7 mouse cellular contexts compared by ENCODE assay signal in genomic region chr4:107801366-107802184, GRCm38 (mm10). TPM values are rescaled to one million over a fixed set of nuclear protein-coding genes. Genes with fewer than 3 reads are reported as not detected.
DNase-seq lines count a peak whose midpoint lies in the region; ATAC-seq and TF ChIP-seq lines count a peak whose summit lies in the region.

No protein-coding gene starts in this region.

- intact Hi-C loops in left cerebral cortex, postnatal 4 days (cut with DNase I): loop anchor here (2.0 to 5.0 kb wide), 2 partner anchors 36 to 63 kb away; no protein-coding TSS in a partner anchor

- peak overlapping the region; percentile 52; the same call in 1 of the 2 replicates for H3K27ac ChIP-seq in intestine, embryonic 16.5 days (ENCODE audit: low read length)
- H3K27ac ChIP-seq in midbrain, embryonic 10.5 days (replicated peaks): peak overlapping the region; percentile 93
- no peak overlapping the region for H3K27ac ChIP-seq in small intestine, adult 2 months (ENCODE audit: insufficient read depth, low read depth, low read length)

- ATAC-seq in intestine, embryonic 16.5 days: peak; percentile 62

- TF ChIP-seq POLR2A in small intestine, adult 2 months (IDR thresholded peaks at IDR 0.05; ENCODE audit: low read depth, low read length): no peak

- H3K4me3 ChIP-seq in intestine, embryonic 16.5 days (ENCODE audit: low read length): peak overlapping the region; percentile 72
- peak overlapping the region; percentile 93 for H3K4me3 ChIP-seq in midbrain, embryonic 10.5 days
- H3K4me3 ChIP-seq in small intestine, adult 2 months (ENCODE audit: low read depth, low read length): peak overlapping the region; percentile 57

- 2% methylated on average over 39 of the region's 41 CpGs for WGBS in intestine, embryonic 16.5 days
- 1% methylated on average over 36 of the region's 41 CpGs for WGBS in midbrain, embryonic 10.5 days
- 4% methylated on average over 41 of the region's 41 CpGs for WGBS in small intestine, adult 2 months

- H3K9me3 ChIP-seq in intestine, embryonic 16.5 days (ENCODE audit: control insufficient read depth, low read length): no peaks in the 10 kb centered on the region
- H3K9me3 ChIP-seq in midbrain, embryonic 10.5 days (replicated peaks): no peaks in the 10 kb centered on the region

- H3K36me3 ChIP-seq in intestine, embryonic 16.5 days (ENCODE audit: control insufficient read depth, insufficient read depth, low read length): no peaks in the 10 kb centered on the region
- peaks cover 22% of the 10 kb centered on the region for H3K36me3 ChIP-seq in midbrain, embryonic 10.5 days
- no peaks in the 10 kb centered on the region for H3K36me3 ChIP-seq in small intestine, adult 2 months (ENCODE audit: control insufficient read depth, insufficient read depth, low read length)

- TF ChIP-seq CTCF in small intestine, adult 2 months (IDR thresholded peaks at IDR 0.05; ENCODE audit: extremely low read depth, insufficient read length, insufficient replicate concordance, low read depth, low read length): no peak

- H3K9ac ChIP-seq in intestine, embryonic 16.5 days (ENCODE audit: low read depth, low read length): peak overlapping the region; percentile 71

- H3K4me2 ChIP-seq in intestine, embryonic 16.5 days (ENCODE audit: low read depth, low read length): peak overlapping the region; percentile 99

- peak; percentile 83 for DNase-seq in ZHBTc4 (ENCODE audit: low read depth, low spot score)
- peak; percentile 51 to 78 for DNase-seq in cerebellum, postnatal 4 days (ENCODE audit: low spot score in 2 of 2)
- peak; percentile 43 to 48 for DNase-seq in gastrocnemius, adult 8-10 months (ENCODE audit: low spot score in 2 of 2)
- peak; percentile 78 for DNase-seq in left cerebral cortex, postnatal 4 days
- peak; percentile 84 for DNase-seq in midbrain, embryonic 10.5 days (ENCODE audit: low spot score)

- peaks cover 23% of the 10 kb centered on the region for H3K4me1 ChIP-seq in intestine, embryonic 16.5 days (ENCODE audit: control insufficient read depth, insufficient read depth, low read length)
- peaks cover 49% of the 10 kb centered on the region for H3K4me1 ChIP-seq in midbrain, embryonic 10.5 days
- peaks cover 13% of the 10 kb centered on the region for H3K4me1 ChIP-seq in small intestine, adult 2 months (ENCODE audit: control insufficient read depth, insufficient read depth, insufficient read length, low read length)

- H3K27me3 ChIP-seq in intestine, embryonic 16.5 days (replicated peaks; ENCODE audit: control insufficient read depth, insufficient read depth, low read length): no peaks in the 10 kb centered on the region
- peaks cover 15% of the 10 kb centered on the region for H3K27me3 ChIP-seq in midbrain, embryonic 10.5 days (ENCODE audit: low read depth, poor library complexity, severe bottlenecking)
- no peaks in the 10 kb centered on the region for H3K27me3 ChIP-seq in small intestine, adult 2 months (ENCODE audit: control insufficient read depth, insufficient read depth, low read length)

RNA-seq across cellular contexts. Expression of gene Lrp8, which starts 0.5 kb away (rescaled TPM):
- total RNA-seq in gastrocnemius, adult 8-10 months (2022): not detected
- 0.82 and 0.99 TPM in 2 replicates for polyA plus RNA-seq in intestine, embryonic 16.5 days (2015; fragmentation: Nextera tagmentation; extraction: Ambion mirVana)
- total RNA-seq in left cerebral cortex, postnatal 4 days (2021): 100 to 1,000 TPM; 207 to 215 TPM
- polyA plus RNA-seq in midbrain, embryonic 10.5 days (2016; fragmentation: Nextera tagmentation; extraction: Ambion mirVana): 10.4 and 15.0 TPM in 2 replicates
- polyA plus RNA-seq in small intestine, adult 2 months (2012; rRNA removed): 2.5 and 3.9 TPM in 2 replicates
